Comparison of ENCODE assay signal across 8 mouse cellular contexts in the genomic region with DNA sequence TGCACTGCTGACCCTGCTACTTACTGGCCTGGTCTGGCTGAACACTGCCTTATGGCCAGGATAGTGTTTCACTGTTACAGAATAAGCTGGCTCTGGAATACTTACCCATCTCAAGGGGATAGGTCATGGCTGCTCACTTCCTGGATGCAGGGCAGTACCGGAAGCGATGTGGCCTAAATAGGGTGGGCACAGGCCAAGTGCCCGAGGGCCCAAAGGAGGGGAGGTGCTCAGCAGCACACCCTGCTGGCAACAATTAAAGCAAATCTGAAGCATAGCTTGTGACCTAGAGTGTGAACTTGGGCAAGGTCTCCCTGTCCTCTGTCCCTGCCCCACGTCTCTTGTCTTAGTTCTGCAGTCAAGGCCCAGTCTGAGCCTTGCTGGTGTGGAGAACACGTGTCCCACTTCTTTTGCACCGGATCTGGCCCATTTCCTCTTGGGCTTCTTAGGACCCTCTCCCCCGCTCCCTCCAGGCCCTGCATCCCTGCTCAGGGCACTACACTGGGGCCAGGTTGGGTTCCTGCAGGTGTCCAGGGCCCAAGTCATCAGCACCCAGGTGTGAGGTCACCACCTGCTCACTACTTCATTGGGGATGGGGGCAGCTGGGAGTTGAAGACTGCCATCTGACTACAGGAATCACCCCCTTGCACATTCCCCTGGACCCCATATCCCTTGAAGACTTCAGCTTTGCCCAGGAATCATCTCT. TPM values are rescaled to one million over a fixed set of nuclear protein-coding genes. Genes with fewer than 3 reads are reported as not detected.
DNase-seq lines count a peak whose midpoint lies in the region; ATAC-seq and TF ChIP-seq lines count a peak whose summit lies in the region.

No protein-coding gene starts in this region.

- TF ChIP-seq EP300 in liver, embryonic 14.5 days (IDR thresholded peaks at IDR 0.05; ENCODE audit: low read depth) = no peak

- DNase-seq in cerebellum, postnatal 10 days = peak; percentile 64 to 70
- no peak for DNase-seq in cerebellum, adult 9-10 months
- DNase-seq in liver, embryonic 14.5 days (ENCODE audit: low read depth in 3 of 3, low spot score in 3 of 3) = no peak
- DNase-seq in liver, embryonic 11.5 days (ENCODE audit: low spot score) = no peak
- DNase-seq in adipocyte (ENCODE audit: low spot score) = peak; percentile 73
- DNase-seq in lung, postnatal 10 days = peak; percentile 64
- DNase-seq in right cerebral cortex, postnatal 14 days = no peak
- DNase-seq in ovary, postnatal 14 days (ENCODE audit: low spot score) = no peak

- no peak for ATAC-seq in liver, embryonic 14.5 days (ENCODE audit: insufficient read depth)
- no peak for ATAC-seq in liver, embryonic 11.5 days (replicated peaks; ENCODE audit: low FRiP score)

- H3K27ac ChIP-seq in liver, embryonic 14.5 days = no peak overlapping the region
- H3K27ac ChIP-seq in liver, embryonic 11.5 days (ENCODE audit: low read depth, low read length) = no peak overlapping the region

- H3K27me3 ChIP-seq in liver, embryonic 14.5 days (ENCODE audit: control insufficient read depth, insufficient read depth, low read length) = no peaks in the 10 kb centered on the region
- H3K27me3 ChIP-seq in liver, embryonic 11.5 days (replicated peaks; ENCODE audit: control insufficient read depth, insufficient read depth, low read length) = no peaks in the 10 kb centered on the region

- H3K9ac ChIP-seq in liver, embryonic 14.5 days (replicated peaks) = no peak overlapping the region
- no peak overlapping the region for H3K9ac ChIP-seq in liver, embryonic 11.5 days (ENCODE audit: low read depth, low read length)

- H3K36me3 ChIP-seq in liver, embryonic 14.5 days (replicated peaks; ENCODE audit: control insufficient read depth, insufficient read depth, low read depth) = peaks cover 24% of the 10 kb centered on the region
- peaks cover 16% of the 10 kb centered on the region; the same call in 1 of the 2 replicates for H3K36me3 ChIP-seq in liver, embryonic 11.5 days (ENCODE audit: control insufficient read depth, insufficient read depth, low read length)

- H3K4me3 ChIP-seq in liver, embryonic 14.5 days (ENCODE audit: insufficient read depth in 1 of 2, low read depth in 2 of 2, low read length in 2 of 2) = no peak overlapping the region
- H3K4me3 ChIP-seq in liver, embryonic 11.5 days (ENCODE audit: low read depth, low read length) = no peak overlapping the region

- peaks cover 2 to 10% of the 10 kb centered on the region in 2 experiments; a peak in 2 of 4 replicates for H3K4me1 ChIP-seq in liver, embryonic 14.5 days (replicated peaks; ENCODE audit: control insufficient read depth in 2 of 2, insufficient read depth in 2 of 2, low read length in 1 of 2)
- peaks cover 11% of the 10 kb centered on the region; the same call in 1 of the 2 replicates for H3K4me1 ChIP-seq in liver, embryonic 11.5 days (replicated peaks; ENCODE audit: control insufficient read depth, insufficient read depth, low read length)

- H3K4me2 ChIP-seq in liver, embryonic 14.5 days (ENCODE audit: low read depth) = no peak overlapping the region
- no peak overlapping the region for H3K4me2 ChIP-seq in liver, embryonic 11.5 days

- 47% methylated on average over 7 of the region's 7 CpGs for WGBS in liver, embryonic 14.5 days (ENCODE audit: insufficient replicate concordance)
- 52% methylated on average over 7 of the region's 7 CpGs for WGBS in liver, embryonic 11.5 days

- TF ChIP-seq CTCF in liver, embryonic 14.5 days (IDR thresholded peaks at IDR 0.05; ENCODE audit: low read depth) = peak; percentile 84

- H3K9me3 ChIP-seq in liver, embryonic 14.5 days (ENCODE audit: control insufficient read depth, low read length) = no peaks in the 10 kb centered on the region
- H3K9me3 ChIP-seq in liver, embryonic 11.5 days (ENCODE audit: control insufficient read depth, low read length) = no peaks in the 10 kb centered on the region

RNA-seq across cellular contexts. Expression of a gene that starts 4.3 kb away (rescaled TPM):
- polyA plus RNA-seq in liver, embryonic 14.5 days (2012; rRNA removed) = 30.8 and 33.1 TPM in 2 replicates
- 76.7 and 80.1 TPM in 2 replicates for polyA plus RNA-seq in liver, embryonic 14.5 days (2014; fragmentation: Nextera tagmentation; extraction: Ambion mirVana)
- polyA plus RNA-seq in liver, embryonic 11.5 days (2014; fragmentation: Nextera tagmentation; extraction: Ambion mirVana) = 123 and 135 TPM in 2 replicates

RNA-seq across cellular contexts. Expression of a gene that starts 4.6 kb away (rescaled TPM):
- polyA plus RNA-seq in liver, embryonic 14.5 days (2012; rRNA removed) = 26.3 and 28.4 TPM in 2 replicates
- 37.5 and 40.2 TPM in 2 replicates for polyA plus RNA-seq in liver, embryonic 14.5 days (2014; fragmentation: Nextera tagmentation; extraction: Ambion mirVana)
- 35.0 and 40.9 TPM in 2 replicates for polyA plus RNA-seq in liver, embryonic 11.5 days (2014; fragmentation: Nextera tagmentation; extraction: Ambion mirVana)

RNA-seq across cellular contexts. Expression of a gene that starts 13.0 kb away (rescaled TPM):
- 7.6 and 9.4 TPM in 2 replicates for polyA plus RNA-seq in liver, embryonic 14.5 days (2012; rRNA removed)
- 7.4 and 8.5 TPM in 2 replicates for polyA plus RNA-seq in liver, embryonic 14.5 days (2014; fragmentation: Nextera tagmentation; extraction: Ambion mirVana)
- 21.9 and 23.4 TPM in 2 replicates for polyA plus RNA-seq in liver, embryonic 11.5 days (2014; fragmentation: Nextera tagmentation; extraction: Ambion mirVana)

RNA-seq across cellular contexts. Expression of a gene that starts 13.0 kb away (rescaled TPM):
- polyA plus RNA-seq in liver, embryonic 14.5 days (2012; rRNA removed) = 48.0 and 49.2 TPM in 2 replicates
- 43.5 and 49.9 TPM in 2 replicates for polyA plus RNA-seq in liver, embryonic 14.5 days (2014; fragmentation: Nextera tagmentation; extraction: Ambion mirVana)
- 123 and 129 TPM in 2 replicates for polyA plus RNA-seq in liver, embryonic 11.5 days (2014; fragmentation: Nextera tagmentation; extraction: Ambion mirVana)

RNA-seq across cellular contexts. Expression of a gene that starts 14.4 kb away (rescaled TPM):
- 55.7 and 65.6 TPM in 2 replicates for polyA plus RNA-seq in liver, embryonic 14.5 days (2012; rRNA removed)
- 79.2 and 83.7 TPM in 2 replicates for polyA plus RNA-seq in liver, embryonic 14.5 days (2014; fragmentation: Nextera tagmentation; extraction: Ambion mirVana)
- 70.5 and 76.3 TPM in 2 replicates for polyA plus RNA-seq in liver, embryonic 11.5 days (2014; fragmentation: Nextera tagmentation; extraction: Ambion mirVana)

Comparison
In these comparisons a context has a peak if more than half of its experiments do, and no peak if none do; other contexts are left out.
1. DNase-seq: peak in cerebellum, postnatal 10 days (2 of 2), adipocyte (single experiment) and lung, postnatal 10 days (single experiment); none in cerebellum, adult 9-10 months (single experiment), liver, embryonic 14.5 days (0 of 3), liver, embryonic 11.5 days (single experiment), right cerebral cortex, postnatal 14 days (single experiment) and ovary, postnatal 14 days (single experiment).